In genomic region chr15:100706226-100706625, GRCm38 (mm10) we compare ENCODE assay signal across 1 mouse cellular context.
TF ChIP-seq lines count a peak whose summit lies in the region.

No protein-coding gene starts in this region.

TF ChIP-seq in CH12.LX, 34 proteins besides CTCF, POLR2A, EP300 and RAD21 (continued from another document):
- TF ChIP-seq TBP (conservative IDR thresholded peaks at IDR 0.05; ENCODE audit: low read depth, low read length): peak; percentile 51; the same call in 1 of the 2 replicates
- TF ChIP-seq E2F4 (IDR thresholded peaks at IDR 0.05; ENCODE audit: insufficient replicate concordance, low read depth, low read length): no peak
